Mouse (Mus musculus) heart, postnatal 0 days (tissue): ENCODE measurements around the gene Agfg1.

Experiments used
- CTCF ChIP-seq: IDR thresholded peaks from 2 replicates; pipeline ENCODE4 v1.5.1; 2016; ENCODE audit warnings: antibody characterized with exemption, control low read depth, low read depth
- EP300 ChIP-seq: IDR thresholded peaks from 2 replicates; pipeline ENCODE4 v1.6.1; 2016; ENCODE audit warnings: antibody characterized with exemption, low read depth

GRCm38 (mm10) chr1:82806391-82806790, 32.9 kb upstream of the Agfg1 start:
- no peak for TF ChIP-seq CTCF
- TF ChIP-seq EP300, result no peak
